Mouse (Mus musculus): Measurements from ENCODE around the gene Lrrc4b. TPM values are rescaled to one million over a fixed set of nuclear protein-coding genes. Genes with fewer than 3 reads are reported as not detected.

Lrrc4b gene
- polyA plus RNA-seq, 1 experiment from 2014 or later, result 0.82 TPM

GRCm38 (mm10) chr7:44411144-44411543 lies 17.7 kb upstream of the Lrrc4b start:
- no peak overlapping the region for H3K4me2 ChIP-seq (replicated peaks)
- no peaks in the 10 kb centered on the region for H3K27me3 ChIP-seq (replicated peaks)
- WGBS, result 82% methylated on average over 4 of the region's 4 CpGs
- H3K4me1 ChIP-seq (replicated peaks), result no peaks in the 10 kb centered on the region
- no peak overlapping the region for H3K4me3 ChIP-seq (replicated peaks)
- ATAC-seq, result no peak
- H3K9ac ChIP-seq, result no peak overlapping the region
- no peak overlapping the region for H3K27ac ChIP-seq
- H3K36me3 ChIP-seq, result no peaks in the 10 kb centered on the region
- no peaks in the 10 kb centered on the region for H3K9me3 ChIP-seq

GRCm38 (mm10) chr7:44413307-44413706 lies 15.5 kb upstream of the Lrrc4b start:
- Histone ChIP-seq H3K27me3 (replicated peaks) (no peaks in the 10 kb centered on the region), H3K4me3 (replicated peaks) (no peak overlapping the region), H3K9ac (no peak overlapping the region), H3K27ac (no peak overlapping the region), H3K4me1 (replicated peaks) (no peaks in the 10 kb centered on the region), H3K4me2 (replicated peaks) (no peak overlapping the region), H3K9me3 (no peaks in the 10 kb centered on the region), H3K36me3 (no peaks in the 10 kb centered on the region)
- WGBS, result 82% methylated on average over 6 of the region's 6 CpGs
- no peak for ATAC-seq

- peak overlapping the region; percentile 83 for H3K4me2 ChIP-seq (replicated peaks)
- no peak overlapping the region for H3K9ac ChIP-seq
- H3K4me3 ChIP-seq (replicated peaks), result no peak overlapping the region
- WGBS, result 10% methylated on average over 8 of the region's 8 CpGs
- no peak for ATAC-seq
- no peaks in the 10 kb centered on the region for H3K9me3 ChIP-seq
- H3K27me3 ChIP-seq (replicated peaks), result peaks cover 59% of the 10 kb centered on the region
- no peak overlapping the region for H3K27ac ChIP-seq
- H3K36me3 ChIP-seq, result no peaks in the 10 kb centered on the region
- 0 out of 2 replicates have a peak, but pooled peaks cover 11% of the 10 kb centered on the region for H3K4me1 ChIP-seq (replicated peaks)
Observed at GRCm38 (mm10) chr7:44427666-44428065, 1.2 kb upstream of the Lrrc4b start.

GRCm38 (mm10) chr7:44428171-44428950 lies 457 bp upstream of the Lrrc4b start:
- Histone ChIP-seq H3K9me3 (no peaks in the 10 kb centered on the region), H3K4me2 (replicated peaks) (peak overlapping the region; percentile 83), H3K27me3 (replicated peaks) (peaks cover 60% of the 10 kb centered on the region), H3K4me3 (replicated peaks) (peak overlapping the region; percentile 51), H3K4me1 (replicated peaks) (0 out of 2 replicates have a peak, but pooled peaks cover 11% of the 10 kb centered on the region), H3K36me3 (no peaks in the 10 kb centered on the region), H3K27ac (no peak overlapping the region), H3K9ac (no peak overlapping the region)
- 0 out of 2 replicates have a peak, but pooled peaks have one; percentile 36 for ATAC-seq
- WGBS, result under 1% methylated on average over 16 of the region's 38 CpGs

GRCm38 (mm10) chr7:44429534-44430488 lies 993 bp downstream of the Lrrc4b start:
- Histone ChIP-seq H3K4me1 (replicated peaks) (0 out of 2 replicates have a peak, but pooled peaks cover 11% of the 10 kb centered on the region), H3K9ac (0 out of 2 replicates have a peak overlapping the region, but pooled peaks have one; percentile 26), H3K4me2 (replicated peaks) (peak overlapping the region; percentile 83), H3K9me3 (no peaks in the 10 kb centered on the region), H3K27me3 (replicated peaks) (peaks cover 60% of the 10 kb centered on the region), H3K27ac (no peak overlapping the region), H3K4me3 (replicated peaks) (peak overlapping the region; percentile 51), H3K36me3 (no peaks in the 10 kb centered on the region)
- WGBS, result 3% methylated on average over 30 of the region's 32 CpGs
- no peak for ATAC-seq

GRCm38 (mm10) chr7:44432550-44432949 lies 3.7 kb downstream of the Lrrc4b start:
- no peak overlapping the region for H3K4me3 ChIP-seq (replicated peaks)
- peaks cover 52% of the 10 kb centered on the region for H3K27me3 ChIP-seq (replicated peaks)
- 78% methylated on average over 6 of the region's 6 CpGs for WGBS

GRCm38 (mm10) chr7:44433371-44433770 lies 4.6 kb downstream of the Lrrc4b start:
- H3K36me3 ChIP-seq, result no peaks in the 10 kb centered on the region
- H3K27ac ChIP-seq, result no peak overlapping the region
- H3K4me1 ChIP-seq (replicated peaks), result 0 out of 2 replicates have a peak, but pooled peaks cover 6% of the 10 kb centered on the region
- no peak overlapping the region for H3K9ac ChIP-seq
- H3K27me3 ChIP-seq (replicated peaks), result peaks cover 51% of the 10 kb centered on the region
- 4% methylated on average over 7 of the region's 7 CpGs for WGBS
- peak; percentile 73 for ATAC-seq
- H3K4me2 ChIP-seq (replicated peaks), result no peak overlapping the region
- no peak overlapping the region for H3K4me3 ChIP-seq (replicated peaks)
- no peaks in the 10 kb centered on the region for H3K9me3 ChIP-seq

More at GRCm38 (mm10) chr7:44432550-44432949, 3.7 kb downstream of the Lrrc4b start:
- Histone ChIP-seq H3K4me1 (replicated peaks) (0 out of 2 replicates have a peak, but pooled peaks cover 11% of the 10 kb centered on the region), H3K27ac (no peak overlapping the region), H3K9ac (no peak overlapping the region), H3K36me3 (no peaks in the 10 kb centered on the region), H3K9me3 (no peaks in the 10 kb centered on the region), H3K4me2 (replicated peaks) (no peak overlapping the region)
- ATAC-seq, result no peak

GRCm38 (mm10) chr7:44434089-44434488 lies 5.3 kb downstream of the Lrrc4b start:
- Histone ChIP-seq H3K9ac (no peak overlapping the region), H3K4me1 (replicated peaks) (0 out of 2 replicates have a peak, but pooled peaks cover 5% of the 10 kb centered on the region), H3K27me3 (replicated peaks) (peaks cover 48% of the 10 kb centered on the region), H3K9me3 (no peaks in the 10 kb centered on the region), H3K4me2 (replicated peaks) (no peak overlapping the region), H3K27ac (no peak overlapping the region), H3K4me3 (replicated peaks) (no peak overlapping the region), H3K36me3 (no peaks in the 10 kb centered on the region)
- ATAC-seq, result no peak
- WGBS, result 63% methylated on average over 9 of the region's 9 CpGs

GRCm38 (mm10) chr7:44435796-44436195 lies 7.0 kb downstream of the Lrrc4b start:
- Histone ChIP-seq H3K36me3 (no peaks in the 10 kb centered on the region), H3K9me3 (no peaks in the 10 kb centered on the region), H3K27me3 (replicated peaks) (peaks cover 47% of the 10 kb centered on the region), H3K4me2 (replicated peaks) (no peak overlapping the region), H3K9ac (no peak overlapping the region), H3K27ac (no peak overlapping the region), H3K4me3 (replicated peaks) (no peak overlapping the region), H3K4me1 (replicated peaks) (no peaks in the 10 kb centered on the region)
- no peak for ATAC-seq
- WGBS, result 60% methylated on average over 5 of the region's 5 CpGs

- Histone ChIP-seq H3K27me3 (replicated peaks) (peaks cover 47% of the 10 kb centered on the region), H3K4me2 (replicated peaks) (no peak overlapping the region), H3K4me1 (replicated peaks) (no peaks in the 10 kb centered on the region), H3K9ac (no peak overlapping the region), H3K4me3 (replicated peaks) (no peak overlapping the region), H3K9me3 (no peaks in the 10 kb centered on the region), H3K36me3 (no peaks in the 10 kb centered on the region), H3K27ac (no peak overlapping the region)
- 16% methylated on average over 1 of the region's 1 CpGs for WGBS
- ATAC-seq, result no peak
Observed at GRCm38 (mm10) chr7:44436267-44436666, 7.4 kb downstream of the Lrrc4b start.

- ATAC-seq, result no peak
- Histone ChIP-seq H3K36me3 (no peaks in the 10 kb centered on the region), H3K4me3 (replicated peaks) (no peak overlapping the region), H3K9me3 (no peaks in the 10 kb centered on the region), H3K9ac (no peak overlapping the region), H3K27me3 (replicated peaks) (peaks cover 47% of the 10 kb centered on the region), H3K4me2 (replicated peaks) (no peak overlapping the region), H3K4me1 (replicated peaks) (no peaks in the 10 kb centered on the region), H3K27ac (no peak overlapping the region)
- 75% methylated on average over 1 of the region's 1 CpGs for WGBS
Observed at GRCm38 (mm10) chr7:44437188-44437587, 8.4 kb downstream of the Lrrc4b start.

- ATAC-seq, result no peak
- Histone ChIP-seq H3K4me3 (replicated peaks) (no peak overlapping the region), H3K9me3 (no peaks in the 10 kb centered on the region), H3K27me3 (replicated peaks) (peaks cover 49% of the 10 kb centered on the region), H3K36me3 (no peaks in the 10 kb centered on the region), H3K4me2 (replicated peaks) (no peak overlapping the region), H3K27ac (no peak overlapping the region), H3K4me1 (replicated peaks) (0 out of 2 replicates have a peak, but pooled peaks cover 3% of the 10 kb centered on the region), H3K9ac (no peak overlapping the region)
- 65% methylated on average over 8 of the region's 8 CpGs for WGBS
Observed at GRCm38 (mm10) chr7:44437933-44438332, 9.1 kb downstream of the Lrrc4b start.

Data from intestine, embryonic 15.5 days (tissue).